ENCODE assay signal across 20 mouse cellular contexts in genomic region chr13:94050036-94050435, GRCm38 (mm10). TPM values are rescaled to one million over a fixed set of nuclear protein-coding genes. Genes with fewer than 3 reads are reported as not detected.
DNase-seq lines count a peak whose midpoint lies in the region; TF ChIP-seq lines count a peak whose summit lies in the region.
"Had no signal": no experiment of that assay in that cellular context is flagged by ENCODE, and none has a peak within 500 bp of the region (broad histone marks: within the 10 kb centered on the region; RNA-seq: fewer than 3 reads in every experiment).

No protein-coding gene starts in this region.

- no peak for TF ChIP-seq CTCF in layer of hippocampus, adult 2 months (conservative IDR thresholded peaks at IDR 0.05)

- H3K27ac ChIP-seq in layer of hippocampus, adult 2 months = no peak overlapping the region
- H3K27ac ChIP-seq: forebrain, embryonic 15.5 days; heart, adult 2 months; hindbrain, embryonic 15.5 days; left cerebral cortex, adult 2 months; limb, embryonic 12.5 days; neural tube, embryonic 13.5 days had no signal

- H3K4me3 ChIP-seq in layer of hippocampus, adult 2 months = no peak overlapping the region
- H3K4me3 ChIP-seq: forebrain, embryonic 15.5 days; heart, adult 2 months; hindbrain, embryonic 15.5 days; left cerebral cortex, adult 2 months; limb, embryonic 12.5 days; neural tube, embryonic 13.5 days had no signal

- peak; percentile 60 for DNase-seq in adrenal gland, adult 2 months
- no peak for DNase-seq in adrenal gland, postnatal 4 days (ENCODE audit: low spot score in 2 of 2)
- peak; percentile 19 for DNase-seq in layer of hippocampus, adult 9-11 months
- no peak for DNase-seq in layer of hippocampus, adult 2 months (ENCODE audit: low spot score in 2 of 2)
- peak; percentile 7 for DNase-seq in A20 (ENCODE audit: low read depth, low spot score)
- peak; percentile 57 for DNase-seq in lung, postnatal 36 days
- no peak for DNase-seq in ovary, adult 18-20 months (ENCODE audit: low spot score)
- no peak for DNase-seq in urinary bladder, postnatal 10 days (ENCODE audit: low spot score)
- DNase-seq: cerebellum, postnatal 25 days; heart, adult 2 months; heart, postnatal 14 days; kidney, postnatal 10 days; right cerebral cortex, postnatal 4 days; thymus, postnatal 4 days had no signal

RNA-seq across cellular contexts. Expression of gene Lhfpl2, which starts 7.6 kb away (rescaled TPM):
- 10 to 100 TPM; 27.9 to 32.2 TPM for total RNA-seq in adrenal gland, adult 2 months (2021)
- polyA plus RNA-seq in adrenal gland, adult 2 months (2012; rRNA removed) = 21.5 and 26.7 TPM in 2 replicates
- total RNA-seq in adrenal gland, postnatal 4 days (2021) = 10 to 100 TPM; 59.1 to 60.8 TPM
- total RNA-seq in layer of hippocampus, adult 2 months (2021) = 10 to 100 TPM; 25.1 to 26.5 TPM
- total RNA-seq: monocyte, adult 5-6 weeks had no signal

Comparison
In these comparisons a context has a peak if more than half of its experiments do, and no peak if none do; other contexts are left out.
1. DNase-seq: peak in adrenal gland, adult 2 months (single experiment), layer of hippocampus, adult 9-11 months (single experiment), A20 (single experiment) and lung, postnatal 36 days (single experiment); none in adrenal gland, postnatal 4 days (0 of 2), layer of hippocampus, adult 2 months (0 of 2), ovary, adult 18-20 months (single experiment) and urinary bladder, postnatal 10 days (single experiment).